11 mouse cellular contexts compared by ENCODE assay signal in genomic region chr7:44247971-44248370, GRCm38 (mm10). TPM values are rescaled to one million over a fixed set of nuclear protein-coding genes. Genes with fewer than 3 reads are reported as not detected.
DNase-seq lines count a peak whose midpoint lies in the region; ATAC-seq and TF ChIP-seq lines count a peak whose summit lies in the region.
"Had no signal": no experiment of that assay in that cellular context is flagged by ENCODE, and none has a peak within 500 bp of the region (broad histone marks: within the 10 kb centered on the region; RNA-seq: fewer than 3 reads in every experiment).

No protein-coding gene starts in this region.

- no peak for DNase-seq in kidney, postnatal 0 days (ENCODE audit: low spot score)
- no peak for DNase-seq in kidney, adult 11 months
- DNase-seq in limb, embryonic 11.5 days (ENCODE audit: low spot score): no peak
- no peak for DNase-seq in natural killer cell, adult 2 months (ENCODE audit: low spot score in 2 of 2)
- DNase-seq in frontal cortex, postnatal 36 days (ENCODE audit: low spot score in 2 of 2): no peak
- DNase-seq: cerebellum, adult 8-10 months; heart, adult 2 months; lung, postnatal 10 days had no signal

- ATAC-seq in kidney, postnatal 0 days (replicated peaks; ENCODE audit: low FRiP score, low read depth): no peak
- no peak for ATAC-seq in limb, embryonic 11.5 days (ENCODE audit: insufficient number of reproducible peaks, low FRiP score, low TSS enrichment, low read depth)
- no peak for ATAC-seq in neural tube, embryonic 14.5 days (ENCODE audit: low read depth)
- no peak for ATAC-seq in inflammation-experienced regulatory T-cells, adult 6 months

- no peak for TF ChIP-seq POLR2A in embryonic fibroblast, embryonic 13.5 days (IDR thresholded peaks at IDR 0.05; ENCODE audit: low read depth, low read length)

- H3K9me3 ChIP-seq in kidney, postnatal 0 days (replicated peaks; ENCODE audit: low read length): no peaks in the 10 kb centered on the region
- H3K9me3 ChIP-seq in limb, embryonic 11.5 days (ENCODE audit: control insufficient read depth, low read length): no peaks in the 10 kb centered on the region
- H3K9me3 ChIP-seq in neural tube, embryonic 14.5 days (ENCODE audit: control insufficient read depth, low read length): no peaks in the 10 kb centered on the region

- H3K4me2 ChIP-seq in kidney, postnatal 0 days (ENCODE audit: low read length): peak overlapping the region; percentile 56
- peak overlapping the region; percentile 71 for H3K4me2 ChIP-seq in limb, embryonic 11.5 days (ENCODE audit: low read depth, severe bottlenecking)
- H3K4me2 ChIP-seq in neural tube, embryonic 14.5 days (ENCODE audit: low read depth, low read length): peak overlapping the region; percentile 70

- peaks cover 26% of the 10 kb centered on the region for H3K36me3 ChIP-seq in kidney, postnatal 0 days (ENCODE audit: insufficient read depth, low read length)
- H3K36me3 ChIP-seq in limb, embryonic 11.5 days (ENCODE audit: control insufficient read depth, insufficient read depth, low read length): peaks cover 18% of the 10 kb centered on the region
- peaks cover 24% of the 10 kb centered on the region for H3K36me3 ChIP-seq in neural tube, embryonic 14.5 days (ENCODE audit: control insufficient read depth, insufficient read depth, low read length)

- H3K9ac ChIP-seq in kidney, postnatal 0 days (ENCODE audit: low read depth, low read length): peak overlapping the region; percentile 97; the same call in 1 of the 2 replicates
- no peak overlapping the region for H3K9ac ChIP-seq in limb, embryonic 11.5 days (ENCODE audit: low read length)
- H3K9ac ChIP-seq in neural tube, embryonic 14.5 days (replicated peaks; ENCODE audit: low read depth, low read length): 0 out of 2 replicates have a peak overlapping the region, but pooled peaks have one; percentile 90

- no peak for TF ChIP-seq CTCF in kidney, postnatal 0 days (IDR thresholded peaks at IDR 0.05; ENCODE audit: low read depth)
- no peak for TF ChIP-seq CTCF in embryonic fibroblast, embryonic 13.5 days (IDR thresholded peaks at IDR 0.05; ENCODE audit: borderline replicate concordance, insufficient read depth, low read length)

- WGBS in kidney, postnatal 0 days: 87% methylated on average over 2 of the region's 2 CpGs
- 94% methylated on average over 2 of the region's 2 CpGs for WGBS in limb, embryonic 11.5 days
- 97% methylated on average over 2 of the region's 2 CpGs for WGBS in neural tube, embryonic 14.5 days

- peaks cover 12% of the 10 kb centered on the region for H3K4me1 ChIP-seq in kidney, postnatal 0 days (replicated peaks; ENCODE audit: insufficient read depth, low read length)
- no peaks in the 10 kb centered on the region for H3K4me1 ChIP-seq in embryonic fibroblast, embryonic 13.5 days (ENCODE audit: control insufficient read depth, insufficient read depth, low read length)
- H3K4me1 ChIP-seq in limb, embryonic 11.5 days (ENCODE audit: control insufficient read depth, insufficient read depth, low read length): peaks cover 5% of the 10 kb centered on the region; the same call in 1 of the 2 replicates
- peaks cover 17% of the 10 kb centered on the region; the same call in 1 of the 2 replicates for H3K4me1 ChIP-seq in neural tube, embryonic 14.5 days (ENCODE audit: control insufficient read depth, insufficient read depth, low read length)

- no peak overlapping the region for H3K27ac ChIP-seq in kidney, postnatal 0 days
- H3K27ac ChIP-seq in embryonic fibroblast, embryonic 13.5 days (ENCODE audit: insufficient read depth, low read length): no peak overlapping the region
- no peak overlapping the region for H3K27ac ChIP-seq in limb, embryonic 11.5 days (replicated peaks; ENCODE audit: low read depth, low read length)
- H3K27ac ChIP-seq in neural tube, embryonic 14.5 days (ENCODE audit: low read depth, low read length): no peak overlapping the region
- H3K27ac ChIP-seq: heart, adult 2 months had no signal

- H3K27me3 ChIP-seq in kidney, postnatal 0 days (ENCODE audit: insufficient read depth, low read length): no peaks in the 10 kb centered on the region
- H3K27me3 ChIP-seq in limb, embryonic 11.5 days (ENCODE audit: control insufficient read depth, insufficient read depth, low read length): no peaks in the 10 kb centered on the region
- no peaks in the 10 kb centered on the region for H3K27me3 ChIP-seq in neural tube, embryonic 14.5 days (ENCODE audit: control insufficient read depth, insufficient read depth, low read length)

- peak overlapping the region; percentile 90 for H3K4me3 ChIP-seq in kidney, postnatal 0 days (replicated peaks; ENCODE audit: low read depth, low read length)
- peak overlapping the region; percentile 89 for H3K4me3 ChIP-seq in embryonic fibroblast, embryonic 13.5 days (ENCODE audit: insufficient read depth, low read length)
- peak overlapping the region; percentile 88 for H3K4me3 ChIP-seq in limb, embryonic 11.5 days (ENCODE audit: low read depth, low read length)
- peak overlapping the region; percentile 78 for H3K4me3 ChIP-seq in neural tube, embryonic 14.5 days (ENCODE audit: low read depth, low read length)

RNA-seq across cellular contexts. Expression of gene 2410002F23Rik, which starts 1.4 kb away (rescaled TPM):
- 125 and 133 TPM in 2 replicates for polyA plus RNA-seq in kidney, postnatal 0 days (2015; fragmentation: Nextera tagmentation; extraction: Ambion mirVana)
- 71.4 and 78.0 TPM in 2 replicates for polyA plus RNA-seq in embryonic fibroblast, embryonic 13.5 days (2011; ENCODE audit: insufficient read length, low read depth, missing spikeins)
- polyA plus RNA-seq in limb, embryonic 11.5 days (2014; fragmentation: Nextera tagmentation; extraction: Ambion mirVana): 135 and 146 TPM in 2 replicates
- 164 and 180 TPM in 2 replicates for polyA plus RNA-seq in neural tube, embryonic 14.5 days (2014; fragmentation: Nextera tagmentation; extraction: Ambion mirVana)
- 100 to 1,000 TPM in 1 of 3 experiments, 10 to 100 TPM in 2; 47.7 to 133 (median 97.4) TPM for polyA plus RNA-seq in inflammation-experienced regulatory T-cells, adult 6 months (2017; shearing (Covaris generic))

RNA-seq across cellular contexts. Expression of gene 1700028J19Rik, which starts 1.5 kb away (rescaled TPM):
- 5.7 and 6.0 TPM in 2 replicates for polyA plus RNA-seq in kidney, postnatal 0 days (2015; fragmentation: Nextera tagmentation; extraction: Ambion mirVana)
- 0.75 and 1.1 TPM in 2 replicates for polyA plus RNA-seq in embryonic fibroblast, embryonic 13.5 days (2011; ENCODE audit: insufficient read length, low read depth, missing spikeins)
- polyA plus RNA-seq in limb, embryonic 11.5 days (2014; fragmentation: Nextera tagmentation; extraction: Ambion mirVana): 0.88 and 1.1 TPM in 2 replicates
- 1.5 and 1.6 TPM in 2 replicates for polyA plus RNA-seq in neural tube, embryonic 14.5 days (2014; fragmentation: Nextera tagmentation; extraction: Ambion mirVana)
- polyA plus RNA-seq in inflammation-experienced regulatory T-cells, adult 6 months (2017; shearing (Covaris generic)): 1 to 10 TPM; 1.3 to 2.5 (median 1.6) TPM

RNA-seq across cellular contexts. Expression of gene Acp4, which starts 9.2 kb away (rescaled TPM):
- polyA plus RNA-seq in kidney, postnatal 0 days (2015; fragmentation: Nextera tagmentation; extraction: Ambion mirVana): not detected in 2 replicates
- not detected in 2 replicates for polyA plus RNA-seq in embryonic fibroblast, embryonic 13.5 days (2011; ENCODE audit: insufficient read length, low read depth, missing spikeins)
- polyA plus RNA-seq in limb, embryonic 11.5 days (2014; fragmentation: Nextera tagmentation; extraction: Ambion mirVana): 0.26 and 0.31 TPM in 2 replicates
- not detected in 2 replicates for polyA plus RNA-seq in neural tube, embryonic 14.5 days (2014; fragmentation: Nextera tagmentation; extraction: Ambion mirVana)
- not detected for polyA plus RNA-seq in inflammation-experienced regulatory T-cells, adult 6 months (2017; shearing (Covaris generic))
- polyA plus RNA-seq: heart, adult 2 months had no signal

RNA-seq across cellular contexts. Expression of gene Gm36864, which starts 12.0 kb away (rescaled TPM):
- polyA plus RNA-seq in kidney, postnatal 0 days (2015; fragmentation: Nextera tagmentation; extraction: Ambion mirVana): not detected in 2 replicates
- not detected in 2 replicates for polyA plus RNA-seq in embryonic fibroblast, embryonic 13.5 days (2011; ENCODE audit: insufficient read length, low read depth, missing spikeins)
- polyA plus RNA-seq in limb, embryonic 11.5 days (2014; fragmentation: Nextera tagmentation; extraction: Ambion mirVana): not detected in 2 replicates
- polyA plus RNA-seq in neural tube, embryonic 14.5 days (2014; fragmentation: Nextera tagmentation; extraction: Ambion mirVana): not detected in 2 replicates
- under 1 TPM in 1 of 3 experiments, not detected in 2; 0.38 TPM for polyA plus RNA-seq in inflammation-experienced regulatory T-cells, adult 6 months (2017; shearing (Covaris generic))
- polyA plus RNA-seq: heart, adult 2 months had no signal

RNA-seq across cellular contexts. Expression of gene Gm15517, which starts 13.3 kb away (rescaled TPM):
- not detected in 2 replicates for polyA plus RNA-seq in kidney, postnatal 0 days (2015; fragmentation: Nextera tagmentation; extraction: Ambion mirVana)
- polyA plus RNA-seq in embryonic fibroblast, embryonic 13.5 days (2011; ENCODE audit: insufficient read length, low read depth, missing spikeins): not detected in 2 replicates
- not detected in 2 replicates for polyA plus RNA-seq in limb, embryonic 11.5 days (2014; fragmentation: Nextera tagmentation; extraction: Ambion mirVana)
- not detected in 2 replicates for polyA plus RNA-seq in neural tube, embryonic 14.5 days (2014; fragmentation: Nextera tagmentation; extraction: Ambion mirVana)
- not detected for polyA plus RNA-seq in inflammation-experienced regulatory T-cells, adult 6 months (2017; shearing (Covaris generic))
- polyA plus RNA-seq: heart, adult 2 months had no signal
